Mouse (Mus musculus): Measurements from ENCODE around the gene Sh2d6.
"Not testable (repeated sequence)": the region's sequence is repeated elsewhere in the genome, so short reads cannot be mapped to it uniquely, and the experiment has no call there.

Sh2d6 gene

GRCm38 (mm10) chr6:72492892-72493291, 28.6 kb downstream of the Sh2d6 start:
- no peak for DNase-seq

DNA sequence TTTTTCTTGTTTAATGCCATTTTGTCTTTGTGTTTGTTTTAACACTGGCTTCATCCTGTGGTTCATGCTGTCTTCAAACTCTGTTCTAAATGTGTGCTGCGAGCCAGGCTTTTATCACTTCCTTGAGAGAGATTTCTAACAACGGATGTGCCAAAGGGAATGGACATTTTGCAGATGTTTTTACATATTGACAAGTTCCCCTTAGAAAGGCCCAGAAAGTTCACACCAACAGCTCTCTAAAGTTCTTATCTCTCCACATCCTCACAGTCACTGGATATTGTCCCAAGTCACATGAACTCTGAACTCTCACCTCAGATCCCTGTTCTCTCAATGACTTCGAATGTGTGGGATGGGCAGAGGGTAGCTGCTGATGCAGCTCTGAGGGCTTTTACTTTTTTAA, 30.4 kb downstream of the Sh2d6 start:
- DNase-seq: no peak

DNA sequence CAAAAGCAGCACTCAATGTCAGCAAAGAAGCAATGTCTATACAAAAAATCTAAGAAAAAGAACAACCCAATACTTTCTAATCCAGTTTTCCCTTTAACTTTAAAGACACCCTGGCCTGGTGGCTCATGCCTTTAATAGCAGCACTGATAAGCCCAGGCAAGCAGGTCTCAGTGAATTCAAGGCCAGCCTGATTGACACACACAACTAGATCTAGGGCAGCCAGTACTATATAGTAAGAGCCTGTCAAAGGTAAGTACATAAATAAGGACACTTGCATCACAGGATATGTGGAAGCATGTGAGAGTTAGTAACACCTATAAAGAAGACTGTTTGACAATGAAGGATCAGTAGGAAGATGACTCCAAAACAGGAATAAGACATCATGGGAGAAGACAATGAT, 32.0 kb downstream of the Sh2d6 start:
- no peak for DNase-seq

GRCm38 (mm10) chr6:72488850-72489249, 32.7 kb downstream of the Sh2d6 start:
- DNase-seq: no peak

DNA sequence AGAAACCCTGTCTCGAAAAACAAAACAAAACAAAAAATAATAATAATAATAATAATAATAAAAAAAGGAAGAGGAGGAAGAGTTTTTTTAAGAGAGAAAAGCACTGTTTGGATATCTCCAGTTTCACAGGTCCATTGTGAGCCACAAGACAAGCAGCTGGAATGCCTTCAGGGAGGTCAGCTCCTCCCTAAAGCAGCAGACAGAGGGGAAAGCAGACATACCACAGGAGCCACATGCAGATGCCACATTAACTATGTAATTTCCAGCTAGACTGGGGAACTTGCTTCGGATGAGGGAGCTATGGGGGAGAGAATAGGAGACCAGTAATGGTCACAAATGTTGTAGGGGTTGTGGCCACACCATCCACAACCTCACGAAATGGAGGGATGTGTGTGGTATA, 34.2 kb downstream of the Sh2d6 start:
- peak in 1 of 2 experiments; percentile 58 for DNase-seq

- no peak for DNase-seq
Measured at GRCm38 (mm10) chr6:72486307-72486706, 35.2 kb downstream of the Sh2d6 start.

DNA sequence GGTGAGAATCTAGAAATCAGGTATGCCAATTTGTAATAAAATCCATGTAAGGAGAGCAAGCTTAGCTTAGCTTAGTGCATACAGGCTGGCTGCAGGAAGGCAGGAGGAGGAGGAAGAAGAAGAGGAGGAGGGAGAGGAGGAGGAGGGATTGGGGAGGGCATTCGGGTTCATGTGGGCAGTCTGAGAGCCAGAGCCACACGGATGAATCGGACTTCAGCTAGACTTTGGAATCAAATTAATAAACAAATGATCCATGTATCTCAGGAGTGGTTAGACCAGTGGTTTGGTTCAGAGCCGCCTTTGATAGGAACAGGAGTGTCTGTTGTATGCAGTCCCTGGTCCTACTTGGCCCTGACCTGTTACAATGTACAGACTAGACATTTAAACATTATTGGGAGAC, 36.6 kb downstream of the Sh2d6 start:
- no peak for DNase-seq

GRCm38 (mm10) chr6:72482156-72482555, 39.4 kb downstream of the Sh2d6 start:
- no peak for DNase-seq

DNA sequence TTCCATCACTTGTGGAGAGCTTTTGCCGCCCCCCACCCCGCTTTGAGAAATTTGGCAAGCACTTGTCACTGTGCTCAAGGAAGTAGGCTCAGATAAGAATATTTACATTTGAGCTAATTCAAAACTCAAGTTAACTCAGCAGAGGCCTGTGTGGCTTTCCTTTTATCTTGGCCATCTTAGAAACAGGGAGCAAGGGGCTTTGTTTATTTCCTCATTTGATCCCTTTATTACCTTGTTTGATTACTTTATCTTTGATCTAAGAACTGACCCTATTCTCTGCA, 41.1 kb downstream of the Sh2d6 start:
- no peak for DNase-seq

DNA sequence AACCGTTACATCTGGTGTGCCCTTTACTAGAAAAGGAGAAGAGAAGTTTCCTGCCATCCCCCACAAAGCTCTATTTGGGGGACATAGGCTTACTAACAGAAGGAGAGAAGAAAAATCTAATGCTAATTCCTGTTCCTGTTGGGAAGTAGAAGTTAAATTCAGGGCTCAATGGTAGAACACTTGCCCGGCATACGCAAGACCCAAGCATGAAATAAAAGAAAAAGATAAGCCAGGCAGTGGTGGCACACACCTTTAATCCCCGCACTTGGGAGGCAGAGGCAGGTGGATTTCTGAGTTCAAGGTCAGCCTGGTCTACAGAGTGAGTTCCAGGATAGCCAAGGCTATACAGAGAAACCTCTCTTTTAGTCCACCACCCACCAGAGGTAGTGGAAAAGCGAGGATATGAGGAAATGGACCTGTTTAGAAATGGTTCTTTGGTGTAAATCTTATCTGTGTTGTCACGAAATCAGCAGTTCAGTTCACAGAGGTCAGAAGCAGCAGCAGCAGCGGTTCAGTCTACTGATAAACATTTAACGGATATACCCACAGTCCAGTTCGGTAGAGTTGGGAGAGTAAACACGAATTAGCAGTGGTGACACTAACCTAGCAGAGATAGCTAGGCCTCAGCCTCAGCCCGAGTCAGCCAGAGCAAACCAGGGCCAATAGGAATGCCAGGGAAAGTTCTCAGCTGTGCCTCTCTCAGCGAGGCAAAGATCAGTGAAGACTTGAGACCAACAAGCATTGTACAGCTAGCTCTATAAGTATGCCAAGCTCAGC, 41.7 kb downstream of the Sh2d6 start:
- no peak for DNase-seq

DNA sequence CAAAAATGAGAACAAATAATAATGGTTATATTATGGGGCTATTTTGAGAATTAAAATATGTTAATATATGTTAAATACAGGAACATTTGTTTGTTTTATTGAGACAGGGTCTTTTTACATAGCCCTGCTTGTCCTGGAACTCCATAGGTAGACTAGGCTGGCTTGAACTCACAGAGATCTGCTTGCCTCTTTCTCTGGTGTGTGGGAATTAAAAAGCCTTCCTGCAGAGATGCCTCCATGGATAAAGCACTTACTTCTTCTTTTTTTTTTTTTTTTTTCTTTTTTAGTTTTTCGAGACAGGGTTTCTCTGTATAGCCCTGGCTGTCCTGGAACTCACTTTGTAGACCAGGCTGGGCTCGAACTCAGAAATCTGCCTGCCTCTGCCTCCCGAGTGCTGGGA, 42.8 kb downstream of the Sh2d6 start:
- not testable (repeated sequence) for DNase-seq

DNA sequence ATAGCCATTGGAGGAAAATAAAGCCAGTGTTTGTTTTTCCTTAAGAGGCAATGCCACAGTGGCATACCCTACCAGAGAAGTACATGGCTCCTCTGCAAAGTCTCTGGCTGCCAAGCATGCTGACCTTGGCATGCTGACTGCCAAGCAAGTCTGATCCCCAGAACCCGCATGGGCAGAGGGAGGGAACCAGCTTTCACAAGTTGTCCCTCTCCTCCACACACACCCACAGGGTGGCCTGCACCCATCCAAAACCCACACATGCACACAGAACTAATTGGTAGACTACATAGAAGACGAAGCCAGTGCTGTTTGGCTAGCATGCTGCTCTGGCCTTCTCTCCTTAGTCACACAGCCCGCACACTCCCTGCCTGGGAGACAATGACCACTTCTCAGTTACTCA, 43.9 kb downstream of the Sh2d6 start:
- no peak for DNase-seq

DNA sequence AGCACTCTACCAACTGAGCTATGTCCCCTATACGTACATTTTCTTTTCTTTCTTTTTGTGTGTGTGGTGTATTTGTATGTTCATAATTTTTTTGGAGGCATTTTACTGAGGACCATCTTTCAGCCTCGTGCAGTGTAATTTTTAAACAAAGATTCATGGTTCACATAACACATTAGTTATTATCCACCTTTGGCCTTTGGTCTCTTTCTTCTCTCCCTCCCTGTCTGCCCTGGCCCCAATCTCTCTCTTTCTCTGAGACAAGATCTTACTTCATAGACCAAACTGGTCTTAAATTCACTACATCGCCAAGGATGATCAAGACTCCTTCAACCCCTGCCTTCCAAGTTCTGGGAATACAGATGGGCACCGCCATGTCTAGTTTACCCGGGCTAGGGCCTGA, 44.7 kb downstream of the Sh2d6 start:
- no peak for DNase-seq

DNA sequence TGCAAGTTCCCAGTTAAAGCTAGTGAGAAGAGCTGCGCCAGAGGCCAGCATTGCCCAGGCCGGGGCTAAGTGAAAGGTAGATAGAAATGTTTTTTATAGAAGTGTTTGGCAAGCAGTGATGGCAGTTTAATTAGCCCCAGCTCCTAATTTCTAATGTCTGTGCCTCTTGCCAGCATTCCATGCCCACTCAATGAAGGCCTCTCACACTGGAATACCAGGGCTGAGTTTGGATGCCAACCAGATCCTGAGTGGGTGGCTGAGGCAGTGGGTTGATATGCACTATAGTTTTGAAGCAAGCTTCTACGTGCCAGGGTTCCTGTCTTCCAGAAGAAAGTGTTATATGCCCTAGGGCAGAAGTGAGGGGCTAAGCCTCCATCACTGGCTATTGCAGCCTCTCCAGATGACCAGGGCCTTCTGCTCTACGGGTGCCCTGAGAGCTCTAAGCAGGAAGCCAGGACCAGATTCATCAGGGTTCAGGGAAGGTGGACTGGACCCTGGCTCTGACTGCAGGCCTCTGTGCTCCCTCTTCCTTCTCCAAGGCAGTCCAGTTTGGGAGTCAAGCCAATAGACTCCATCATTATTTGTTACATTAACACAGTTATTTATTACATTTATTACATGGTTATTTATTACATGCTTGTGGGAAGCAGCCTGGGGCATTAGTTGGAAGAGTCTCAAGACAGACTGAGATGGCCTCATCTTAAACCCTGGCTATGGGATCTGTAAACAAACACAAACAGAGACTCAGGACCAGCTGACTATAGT, 46.1 kb downstream of the Sh2d6 start:
- DNase-seq: no peak

GRCm38 (mm10) chr6:72473264-72474041, 48.1 kb downstream of the Sh2d6 start:
- DNase-seq: peak in 1 of 2 experiments; percentile 55

- DNase-seq: peak in 1 of 2 experiments; percentile 0
Measured at GRCm38 (mm10) chr6:72466171-72466570, 55.3 kb downstream of the Sh2d6 start.

GRCm38 (mm10) chr6:72465361-72466157, 55.9 kb downstream of the Sh2d6 start:
- DNase-seq: peak in 1 of 2 experiments; percentile 58

Data from kidney, postnatal 4 days (tissue).